Mouse (Mus musculus): Measurements from ENCODE around the gene 1110017D15Rik. TPM values are rescaled to one million over a fixed set of nuclear protein-coding genes. Genes with fewer than 3 reads are reported as not detected.

1110017D15Rik gene
- polyA plus RNA-seq, 1 experiment from 2014 or later: 24.2 TPM

DNA sequence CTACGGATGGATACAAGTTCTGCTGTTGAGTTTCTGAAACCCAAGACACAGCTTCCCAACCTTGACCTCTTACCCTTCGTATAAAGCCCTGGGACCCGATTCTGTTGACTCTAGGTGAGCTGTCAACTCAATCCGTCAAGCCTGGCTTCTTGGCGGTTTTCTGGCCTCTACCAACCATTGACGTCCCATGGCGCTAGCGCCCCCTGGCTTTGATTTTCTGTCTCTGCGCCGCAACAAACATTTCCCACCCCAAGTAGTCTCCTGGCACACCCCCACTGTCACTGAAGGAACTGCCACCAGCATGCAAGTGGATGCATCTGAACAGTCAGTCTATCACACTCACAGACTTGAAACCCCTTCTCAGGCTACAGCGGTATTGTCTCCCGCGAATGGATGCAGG lies 11.0 kb downstream of the 1110017D15Rik start:
- peaks cover 17% of the 10 kb centered on the region for H3K4me1 ChIP-seq (replicated peaks; ENCODE audit: control insufficient read depth, insufficient read depth, low read length)
- H3K4me2 ChIP-seq (replicated peaks): peak overlapping the region; percentile 80; the same call in 1 of the 2 replicates
- H3K27me3 ChIP-seq (ENCODE audit: control insufficient read depth, insufficient read depth, low read length): peaks cover 11% of the 10 kb centered on the region; the same call in 1 of the 2 replicates
- no peak overlapping the region for H3K27ac ChIP-seq
- WGBS: 13% methylated on average over 13 of the region's 13 CpGs
- peak; percentile 62 for DNase-seq (ENCODE audit: low spot score)
- no peak for ATAC-seq (ENCODE audit: low FRiP score)
- no peak overlapping the region for H3K4me3 ChIP-seq (replicated peaks; ENCODE audit: low read length)
- no peak overlapping the region for H3K9ac ChIP-seq
- no peaks in the 10 kb centered on the region for H3K36me3 ChIP-seq (replicated peaks; ENCODE audit: control insufficient read depth, insufficient read depth)
- H3K9me3 ChIP-seq (ENCODE audit: control insufficient read depth, low read length): no peaks in the 10 kb centered on the region

DNA sequence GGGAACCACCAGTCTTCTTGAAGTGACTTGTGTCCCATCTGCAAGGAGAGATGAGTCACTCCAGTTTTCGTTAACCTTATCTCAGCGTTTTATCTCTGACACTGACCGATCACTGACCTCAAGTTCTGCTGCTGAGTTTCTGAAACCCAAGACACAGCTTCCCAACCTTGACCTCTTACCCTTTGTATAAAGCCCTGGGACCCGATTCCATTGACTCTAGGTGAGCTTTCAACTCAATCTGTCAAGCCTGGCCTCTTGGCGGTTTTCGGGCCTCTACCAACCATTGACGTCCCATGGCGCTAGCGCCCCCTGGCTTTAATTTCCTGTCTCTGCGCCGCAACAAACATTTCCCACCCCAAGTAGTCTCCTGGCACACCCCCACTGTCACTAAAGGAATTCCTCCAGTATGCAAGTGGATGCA lies 12.0 kb downstream of the 1110017D15Rik start:
- no peaks in the 10 kb centered on the region for H3K36me3 ChIP-seq (replicated peaks; ENCODE audit: control insufficient read depth, insufficient read depth)
- no peak overlapping the region for H3K4me2 ChIP-seq (replicated peaks)
- ATAC-seq (ENCODE audit: low FRiP score) (no peak), DNase-seq (ENCODE audit: low spot score) (no peak)
- no peak overlapping the region for H3K9ac ChIP-seq
- 55% methylated on average over 11 of the region's 11 CpGs for WGBS
- peaks cover 17% of the 10 kb centered on the region for H3K4me1 ChIP-seq (replicated peaks; ENCODE audit: control insufficient read depth, insufficient read depth, low read length)
- H3K27me3 ChIP-seq (ENCODE audit: control insufficient read depth, insufficient read depth, low read length): peaks cover 21% of the 10 kb centered on the region
- no peak overlapping the region for H3K4me3 ChIP-seq (replicated peaks; ENCODE audit: low read length)
- no peak overlapping the region for H3K27ac ChIP-seq
- no peaks in the 10 kb centered on the region for H3K9me3 ChIP-seq (ENCODE audit: control insufficient read depth, low read length)

GRCm38 (mm10) chr4:41504325-41504724 lies 12.8 kb downstream of the 1110017D15Rik start:
- Histone ChIP-seq H3K9me3 (ENCODE audit: control insufficient read depth, low read length) (no peaks in the 10 kb centered on the region), H3K27me3 (ENCODE audit: control insufficient read depth, insufficient read depth, low read length) (peaks cover 29% of the 10 kb centered on the region), H3K4me2 (replicated peaks) (no peak overlapping the region), H3K4me1 (replicated peaks; ENCODE audit: control insufficient read depth, insufficient read depth, low read length) (peaks cover 20% of the 10 kb centered on the region), H3K27ac (no peak overlapping the region), H3K36me3 (replicated peaks; ENCODE audit: control insufficient read depth, insufficient read depth) (no peaks in the 10 kb centered on the region), H3K4me3 (replicated peaks; ENCODE audit: low read length) (no peak overlapping the region), H3K9ac (no peak overlapping the region)
- DNase-seq (ENCODE audit: low spot score) (no peak), ATAC-seq (ENCODE audit: low FRiP score) (no peak)
- 79% methylated on average over 5 of the region's 5 CpGs for WGBS

GRCm38 (mm10) chr4:41502986-41503412 lies 14.1 kb downstream of the 1110017D15Rik start, which contains the start of gene AI464131:
AI464131 (minus strand) TSS chr4:41503076.
- peak; percentile 88 for DNase-seq (ENCODE audit: low spot score)
- Histone ChIP-seq H3K9me3 (ENCODE audit: control insufficient read depth, low read length) (no peaks in the 10 kb centered on the region), H3K4me1 (replicated peaks; ENCODE audit: control insufficient read depth, insufficient read depth, low read length) (peaks cover 25% of the 10 kb centered on the region), H3K9ac (peak within 1 kb of the TSS; percentile 6; the same call in 1 of the 2 replicates), H3K36me3 (replicated peaks; ENCODE audit: control insufficient read depth, insufficient read depth) (no peaks in the 10 kb centered on the region), H3K27ac (no peak within 1 kb of the TSS), H3K4me3 (replicated peaks; ENCODE audit: low read length) (peak within 1 kb of the TSS; percentile 26), H3K27me3 (ENCODE audit: control insufficient read depth, insufficient read depth, low read length) (peaks cover 41% of the 10 kb centered on the region), H3K4me2 (replicated peaks) (peak within 1 kb of the TSS; percentile 50)
- WGBS: under 1% methylated on average over 15 of the region's 18 CpGs
- peak; percentile 86 for ATAC-seq (ENCODE audit: low FRiP score)

DNA sequence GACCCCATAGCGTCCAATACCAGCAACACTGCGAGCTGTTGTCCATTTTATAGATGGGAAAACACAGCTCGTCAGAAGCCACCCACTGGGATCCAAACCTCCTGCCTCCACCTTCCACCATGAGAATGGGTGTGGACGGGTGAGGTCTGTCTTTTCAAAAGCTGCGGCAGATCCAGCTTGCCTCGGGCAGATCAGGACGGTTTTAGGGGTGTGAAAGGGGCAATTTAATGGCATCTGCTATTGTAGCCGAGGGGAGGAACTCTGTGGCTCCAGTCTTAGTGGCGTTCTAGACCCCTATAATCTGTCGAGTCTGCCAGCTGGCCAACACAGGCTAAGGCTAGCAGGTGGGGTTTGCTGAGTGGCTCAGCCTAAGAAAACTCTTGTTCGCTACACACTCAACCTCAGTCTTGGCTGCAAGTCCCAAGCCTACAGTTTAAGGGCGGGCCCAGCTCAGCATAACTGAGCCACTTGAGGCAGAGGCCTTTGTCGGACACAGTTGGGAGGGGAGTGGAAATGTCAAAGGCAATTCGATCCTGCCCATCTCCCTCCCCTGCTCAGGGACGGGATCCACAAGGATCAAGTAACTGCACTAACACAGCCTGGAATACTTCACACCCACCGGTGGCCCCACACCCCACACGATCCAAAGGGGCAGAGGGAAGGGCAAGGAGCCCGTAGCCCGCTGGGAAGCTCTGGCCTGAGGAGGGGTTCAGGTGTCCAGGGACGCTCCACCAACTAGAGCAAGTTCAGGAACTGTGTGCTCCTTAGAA lies 14.8 kb downstream of the 1110017D15Rik start:
- Histone ChIP-seq H3K4me3 (replicated peaks; ENCODE audit: low read length) (peak overlapping the region; percentile 26), H3K9ac (peak overlapping the region; percentile 6; the same call in 1 of the 2 replicates), H3K27ac (no peak overlapping the region), H3K4me1 (replicated peaks; ENCODE audit: control insufficient read depth, insufficient read depth, low read length) (peaks cover 23% of the 10 kb centered on the region), H3K27me3 (ENCODE audit: control insufficient read depth, insufficient read depth, low read length) (peaks cover 46% of the 10 kb centered on the region), H3K4me2 (replicated peaks) (peak overlapping the region; percentile 50), H3K9me3 (ENCODE audit: control insufficient read depth, low read length) (no peaks in the 10 kb centered on the region), H3K36me3 (replicated peaks; ENCODE audit: control insufficient read depth, insufficient read depth) (no peaks in the 10 kb centered on the region)
- no peak for DNase-seq (ENCODE audit: low spot score)
- ATAC-seq (ENCODE audit: low FRiP score): peak; percentile 14; the same call in 1 of the 2 replicates
- 11% methylated on average over 20 of the region's 20 CpGs for WGBS

DNA sequence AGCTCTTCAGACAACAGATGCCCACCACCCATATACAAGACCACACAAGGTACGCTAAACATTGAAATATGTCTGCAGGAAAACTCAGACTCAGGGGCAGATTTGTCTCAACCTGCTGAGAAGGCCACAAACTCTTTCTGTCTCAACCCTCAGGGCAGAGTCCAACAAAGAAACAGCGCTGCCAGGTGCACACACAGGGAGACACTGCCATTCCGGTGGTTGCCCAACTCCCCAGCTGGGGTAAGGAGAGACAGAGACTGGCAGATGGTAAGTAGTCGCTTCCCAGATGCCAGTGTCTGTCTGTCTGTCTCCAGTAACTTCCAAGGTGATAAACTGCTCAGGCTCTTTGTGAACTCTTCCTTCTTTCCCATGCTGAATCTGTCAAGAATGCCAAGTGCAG lies 16.3 kb downstream of the 1110017D15Rik start:
- no peaks in the 10 kb centered on the region for H3K9me3 ChIP-seq (ENCODE audit: control insufficient read depth, low read length)
- WGBS: 70% methylated on average over 4 of the region's 4 CpGs
- H3K9ac ChIP-seq: no peak overlapping the region
- no peaks in the 10 kb centered on the region for H3K36me3 ChIP-seq (replicated peaks; ENCODE audit: control insufficient read depth, insufficient read depth)
- H3K4me2 ChIP-seq (replicated peaks): no peak overlapping the region
- no peak for DNase-seq (ENCODE audit: low spot score)
- H3K27ac ChIP-seq: no peak overlapping the region
- H3K4me1 ChIP-seq (replicated peaks; ENCODE audit: control insufficient read depth, insufficient read depth, low read length): peaks cover 17% of the 10 kb centered on the region; the same call in 1 of the 2 replicates
- H3K4me3 ChIP-seq (replicated peaks; ENCODE audit: low read length): no peak overlapping the region
- no peak for ATAC-seq (ENCODE audit: low FRiP score)
- H3K27me3 ChIP-seq (ENCODE audit: control insufficient read depth, insufficient read depth, low read length): peaks cover 56% of the 10 kb centered on the region

DNA sequence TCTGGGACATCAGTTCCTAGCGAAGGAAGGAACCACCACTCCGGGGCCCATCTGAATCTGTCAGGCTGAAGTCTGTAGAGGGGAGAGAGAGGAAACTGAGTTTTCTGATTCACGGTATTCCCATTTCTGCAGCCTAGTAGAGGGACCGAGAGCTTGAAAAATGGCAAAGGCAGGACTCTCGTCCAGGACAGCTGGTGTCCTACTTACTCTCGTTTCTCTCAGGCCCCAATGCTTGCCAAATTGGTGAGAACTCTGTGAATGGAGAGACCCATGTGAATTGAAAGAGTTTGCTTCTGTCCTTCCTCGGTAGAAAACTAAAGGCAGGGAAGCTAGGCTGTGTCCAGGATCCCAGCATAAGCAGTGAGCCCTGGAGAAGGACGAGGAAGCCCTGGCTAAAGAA lies 17.5 kb downstream of the 1110017D15Rik start:
- no peaks in the 10 kb centered on the region for H3K9me3 ChIP-seq (ENCODE audit: control insufficient read depth, low read length)
- H3K4me1 ChIP-seq (replicated peaks; ENCODE audit: control insufficient read depth, insufficient read depth, low read length): peaks cover 17% of the 10 kb centered on the region; the same call in 1 of the 2 replicates
- no peak for DNase-seq (ENCODE audit: low spot score)
- H3K9ac ChIP-seq: no peak overlapping the region
- H3K36me3 ChIP-seq (replicated peaks; ENCODE audit: control insufficient read depth, insufficient read depth): no peaks in the 10 kb centered on the region
- H3K4me3 ChIP-seq (replicated peaks; ENCODE audit: low read length): no peak overlapping the region; the same call in 1 of the 2 replicates
- peak overlapping the region; percentile 52 for H3K4me2 ChIP-seq (replicated peaks)
- no peak for ATAC-seq (ENCODE audit: low FRiP score)
- 65% methylated on average over 8 of the region's 8 CpGs for WGBS
- peaks cover 56% of the 10 kb centered on the region for H3K27me3 ChIP-seq (ENCODE audit: control insufficient read depth, insufficient read depth, low read length)
- no peak overlapping the region for H3K27ac ChIP-seq

DNA sequence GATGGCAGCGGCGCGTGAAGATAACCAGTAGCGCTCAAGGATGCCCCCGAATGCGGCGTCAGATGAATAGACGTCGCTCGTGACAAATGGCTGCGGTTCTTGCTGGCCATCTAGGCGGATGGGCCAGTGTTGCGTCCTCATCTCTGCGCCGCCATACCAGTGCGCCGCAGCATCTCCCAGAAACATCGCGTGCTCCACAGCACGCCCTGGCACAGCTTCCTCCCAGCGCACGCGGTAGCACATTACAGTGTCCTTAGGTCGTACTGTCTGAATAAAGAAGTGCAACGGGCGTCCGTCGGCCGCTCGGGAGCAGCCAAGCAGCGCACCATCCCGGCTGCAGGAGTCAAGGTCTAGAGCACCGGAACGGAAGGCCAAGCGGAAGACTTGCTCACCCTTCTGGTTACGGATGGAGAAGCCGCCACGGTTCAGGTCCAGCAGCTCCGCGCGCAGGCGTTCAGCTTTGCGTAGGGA lies 18.2 kb downstream of the 1110017D15Rik start:
- WGBS: 7% methylated on average over 43 of the region's 43 CpGs
- H3K4me3 ChIP-seq (replicated peaks; ENCODE audit: low read length): peak overlapping the region; percentile 28
- peaks cover 56% of the 10 kb centered on the region for H3K27me3 ChIP-seq (ENCODE audit: control insufficient read depth, insufficient read depth, low read length)
- no peak for ATAC-seq (ENCODE audit: low FRiP score)
- H3K36me3 ChIP-seq (replicated peaks; ENCODE audit: control insufficient read depth, insufficient read depth): no peaks in the 10 kb centered on the region
- no peaks in the 10 kb centered on the region for H3K9me3 ChIP-seq (ENCODE audit: control insufficient read depth, low read length)
- H3K9ac ChIP-seq: peak overlapping the region; percentile 38; the same call in 1 of the 2 replicates
- DNase-seq (ENCODE audit: low spot score): no peak
- peaks cover 17% of the 10 kb centered on the region; the same call in 1 of the 2 replicates for H3K4me1 ChIP-seq (replicated peaks; ENCODE audit: control insufficient read depth, insufficient read depth, low read length)
- no peak overlapping the region for H3K27ac ChIP-seq
- peak overlapping the region; percentile 52 for H3K4me2 ChIP-seq (replicated peaks)

DNA sequence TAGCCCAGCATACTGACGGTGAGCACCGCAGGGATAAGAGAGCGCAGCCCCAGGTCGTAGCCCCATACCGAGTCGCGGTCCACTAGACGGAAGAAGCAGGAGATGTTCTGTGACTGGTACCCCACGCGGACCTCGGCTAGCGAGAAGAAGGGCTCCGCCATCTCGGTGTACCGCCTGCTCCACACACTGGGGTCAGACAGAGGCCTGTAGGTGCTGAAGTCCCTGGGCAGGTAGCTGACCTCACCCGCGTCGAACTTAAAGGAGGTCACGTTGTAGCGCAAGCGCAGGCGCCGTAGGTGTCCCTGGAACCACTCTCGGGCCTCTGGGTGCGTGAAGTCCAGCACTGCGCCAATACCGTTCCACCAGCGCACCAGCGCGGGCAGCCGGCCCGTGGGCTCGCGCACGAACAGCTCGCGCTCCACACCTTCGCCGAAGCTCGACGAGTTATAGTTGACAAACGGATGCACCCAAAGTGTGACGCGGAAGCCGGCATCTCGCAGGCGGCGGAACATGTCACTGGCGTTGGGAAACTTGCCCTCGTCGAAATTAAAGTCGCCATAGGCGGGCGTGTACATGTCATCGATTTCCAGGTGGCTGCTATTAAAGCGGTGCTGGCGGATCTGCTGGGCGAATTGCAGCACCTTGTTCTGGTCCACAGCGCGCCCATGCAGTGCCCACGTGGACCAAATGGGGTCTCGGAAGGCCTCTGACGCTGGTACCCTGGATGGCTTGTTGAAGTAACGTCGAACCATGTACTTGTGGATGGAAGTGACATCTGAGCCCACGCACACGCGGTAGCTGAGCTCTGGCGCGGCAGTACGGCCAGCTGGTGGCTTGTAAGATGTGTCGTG lies 18.9 kb downstream of the 1110017D15Rik start:
- Histone ChIP-seq H3K4me3 (replicated peaks; ENCODE audit: low read length) (peak overlapping the region; percentile 28), H3K9me3 (ENCODE audit: control insufficient read depth, low read length) (no peaks in the 10 kb centered on the region), H3K4me1 (replicated peaks; ENCODE audit: control insufficient read depth, insufficient read depth, low read length) (peaks cover 17% of the 10 kb centered on the region; the same call in 1 of the 2 replicates), H3K4me2 (replicated peaks) (peak overlapping the region; percentile 52), H3K27ac (no peak overlapping the region), H3K36me3 (replicated peaks; ENCODE audit: control insufficient read depth, insufficient read depth) (no peaks in the 10 kb centered on the region), H3K27me3 (ENCODE audit: control insufficient read depth, insufficient read depth, low read length) (peaks cover 56% of the 10 kb centered on the region), H3K9ac (peak overlapping the region; percentile 38; the same call in 1 of the 2 replicates)
- 14% methylated on average over 72 of the region's 72 CpGs for WGBS
- ATAC-seq (ENCODE audit: low FRiP score): peak; percentile 1; the same call in 1 of the 2 replicates
- no peak for DNase-seq (ENCODE audit: low spot score)

All from hindbrain, embryonic 14.5 days (tissue).